Mouse (Mus musculus): Measurements from ENCODE around the gene Gm9922.

The Gm9922 gene

DNA sequence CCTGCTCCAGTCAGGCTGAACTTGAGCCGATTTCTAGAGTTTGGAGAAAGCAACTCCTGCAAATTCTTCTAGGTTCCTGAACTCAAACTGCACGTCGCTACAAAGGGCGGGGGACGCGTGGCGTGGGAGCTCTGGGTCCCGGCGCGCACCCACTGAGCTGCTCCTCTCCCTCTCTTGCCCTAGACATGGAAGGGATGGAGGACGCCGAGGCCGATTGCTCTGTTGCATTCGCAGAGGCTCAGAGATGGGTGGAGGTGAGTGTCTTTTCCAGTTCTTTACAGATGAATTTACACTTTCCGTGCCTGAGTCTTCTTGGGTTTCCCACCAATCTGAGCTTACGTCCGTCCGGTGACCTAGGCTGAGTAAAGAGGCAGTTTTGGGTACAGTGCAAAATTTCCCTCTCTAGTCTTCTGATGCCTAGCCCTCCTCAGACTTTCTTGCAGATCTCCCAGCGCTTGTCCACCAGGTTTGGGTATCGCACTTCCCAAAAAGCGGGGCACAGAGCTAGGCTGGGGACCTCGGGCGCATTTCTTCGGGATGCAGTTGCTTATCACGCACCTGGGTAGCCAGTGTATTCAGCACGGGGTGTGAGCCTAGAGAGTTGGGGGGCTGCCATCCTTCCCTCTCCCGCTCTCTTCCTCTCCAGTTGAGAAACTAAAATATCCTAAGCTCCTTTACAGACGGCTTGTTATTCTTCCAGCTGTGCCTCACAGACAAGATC is 518 bp upstream of the Gm9922 start:
- POLR2A ChIA-PET: interaction anchor here (0.6 to 3.4 kb wide), 20 partner anchors 9 to 1265 kb away, joined by 3 to 14 read pairs (median 4); partner anchors contain the start of gene Tbc1d4 (in 1 of the 4)
- CTCF ChIA-PET: interaction anchor here in 2 of 4 experiments (0.8 to 1.2 kb wide), 3 partner anchors 10 to 216 kb away, joined by 3 to 4 read pairs (median 3); partner anchors contain the start of gene Tbc1d4 (in 1 of the 2)

- ChIA-PET CTCF (no interaction called here), POLR2A (interaction anchor here in 1 of 4 experiments (0.7 to 1.3 kb wide), 2 partner anchors 13 to 122 kb away, joined by 3 to 6 read pairs; no protein-coding TSS in a partner anchor)
Measured at GRCm38 (mm10) chr14:101714414-101714813, 15.2 kb downstream of the Gm9922 start.

- ChIA-PET POLR2A (no interaction called here), CTCF (no interaction called here)
Measured at GRCm38 (mm10) chr14:101707088-101707487, 22.5 kb downstream of the Gm9922 start.

- ChIA-PET POLR2A (no interaction called here), CTCF (no interaction called here)
Measured at GRCm38 (mm10) chr14:101704479-101704878, 25.1 kb downstream of the Gm9922 start.

DNA sequence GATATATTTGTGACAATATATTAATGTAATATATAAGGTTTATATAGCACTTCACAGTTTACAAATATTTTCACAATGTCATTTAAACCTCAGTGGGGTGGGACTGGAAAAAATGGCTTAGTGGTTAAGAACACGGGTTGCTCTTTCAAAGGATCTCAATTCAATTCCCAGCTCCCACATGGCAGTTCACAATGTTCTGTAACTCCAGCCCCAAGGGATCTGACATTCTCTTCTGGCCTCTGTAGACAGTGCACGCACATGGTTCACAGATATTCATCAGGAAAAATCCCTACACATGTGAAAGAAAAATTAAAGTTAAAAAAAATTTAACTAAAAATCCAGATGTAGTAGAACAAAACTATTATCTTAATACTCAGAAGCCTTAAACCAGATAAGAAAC is 41.2 kb downstream of the Gm9922 start:
- CTCF ChIA-PET: no interaction called here

GRCm38 (mm10) chr14:101687696-101688095 is 41.9 kb downstream of the Gm9922 start:
- CTCF ChIA-PET: interaction anchor here in 1 of 4 experiments (0.6 kb wide), 1 partner anchor 11 kb away, joined by 3 read pairs; no protein-coding TSS in a partner anchor
- POLR2A ChIA-PET: no interaction called here

More for the DNA sequence above, 41.2 kb downstream of the Gm9922 start:
- POLR2A ChIA-PET: no interaction called here

Data from embryonic stem cell, embryonic (primary cell).